Mouse (Mus musculus) E14TG2a.4 (cell line): ENCODE data around the gene Rasgrf2.

Experiments
- CTCF ChIP-seq: conservative IDR thresholded peaks from 2 replicates; pipeline ENCODE4 v1.5.1; 2014; ENCODE audit warnings: low read length
- NANOG ChIP-seq: IDR thresholded peaks from 2 replicates; pipeline ENCODE4 v1.6.1; 2014; ENCODE audit warnings: borderline replicate concordance, low read length, mixed read lengths
- POU5F1 ChIP-seq: IDR thresholded peaks from 2 replicates; pipeline ENCODE4 v1.6.1; 2014; ENCODE audit warnings: low read length, borderline replicate concordance

DNA sequence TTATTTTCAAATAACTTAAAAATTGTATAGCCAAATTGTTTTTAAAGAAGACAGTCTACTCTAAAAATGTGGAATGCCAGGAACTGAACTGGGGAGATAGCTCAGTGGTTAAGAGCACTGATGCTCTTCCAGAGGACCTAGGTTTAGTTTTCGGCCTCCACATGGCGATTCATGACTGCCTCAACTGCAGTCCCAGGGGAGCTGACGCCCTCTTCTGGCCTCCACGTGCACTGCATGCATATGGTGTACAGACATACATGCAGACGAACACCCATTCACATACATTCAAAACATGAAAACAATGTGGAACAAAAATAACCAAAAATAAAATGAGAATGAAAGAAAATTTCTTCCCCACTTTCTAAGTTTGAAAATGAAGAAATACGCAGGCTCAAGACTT is 144.5 kb downstream of the Rasgrf2 start:
- TF ChIP-seq CTCF (peak; percentile 60), POU5F1 (no peak), NANOG (no peak)
